Mouse (Mus musculus): Measurements from ENCODE around the gene Acyp1. TPM values are rescaled to one million over a fixed set of nuclear protein-coding genes. Genes with fewer than 3 reads are reported as not detected.
A peak's percentile ranks its signal among the peaks of the same experiment; 100 is the strongest.

The Acyp1 gene
- total RNA-seq, 2 experiments from 2014 or later = 31.1 to 39.0 TPM

GRCm38 (mm10) chr12:85257008-85257639 is 31.1 kb downstream of the Acyp1 start:
- no peak for DNase-seq (ENCODE audit: low spot score in 2 of 2)
- intact Hi-C loops (cut with DNase I) = no loop called here

GRCm38 (mm10) chr12:85256074-85256751 is 32.0 kb downstream of the Acyp1 start:
- DNase-seq (ENCODE audit: low spot score in 2 of 2) = no peak
- intact Hi-C loops (cut with DNase I) = no loop called here

GRCm38 (mm10) chr12:85252083-85252482 is 36.2 kb downstream of the Acyp1 start:
- intact Hi-C loops (cut with DNase I) = no loop called here

GRCm38 (mm10) chr12:85237553-85237952 is 50.7 kb downstream of the Acyp1 start:
- no peak for DNase-seq (ENCODE audit: low spot score in 2 of 2)
- intact Hi-C loops (cut with DNase I) = no loop called here

More at GRCm38 (mm10) chr12:85252083-85252482, 36.2 kb downstream of the Acyp1 start:
- no peak for DNase-seq (ENCODE audit: low spot score in 2 of 2)

- intact Hi-C loops (cut with DNase I) = no loop called here
- DNase-seq (ENCODE audit: low spot score in 2 of 2) = no peak
Measured at GRCm38 (mm10) chr12:85233376-85234358, 54.6 kb downstream of the Acyp1 start.

- DNase-seq (ENCODE audit: low spot score in 2 of 2) = peak in 1 of 2 experiments; percentile 19
- intact Hi-C loops (cut with DNase I) = no loop called here
Measured at GRCm38 (mm10) chr12:85227876-85228599, 60.2 kb downstream of the Acyp1 start.

GRCm38 (mm10) chr12:85227227-85227626 is 61.0 kb downstream of the Acyp1 start:
- DNase-seq (ENCODE audit: low spot score in 2 of 2) = no peak
- intact Hi-C loops (cut with DNase I) = no loop called here

Small RNA genes lying within 50 kb of the gene (microRNA-seq; reads per million reads assigned to microRNA genes)
- gene Mir6938 = not detected

Other genes starting within 250 kb of the Acyp1 start
- 1 to 10 TPM; 1.8 to 2.8 TPM for gene Prox2, start 177.7 kb downstream of the Acyp1 start, total RNA-seq (2021)
- gene Dlst, start 177.6 kb downstream of the Acyp1 start, total RNA-seq (2021) = 100 to 1,000 TPM; 144 to 163 TPM
- 10 to 100 TPM; 35.8 to 39.1 TPM for gene Rps6kl1, start 137.2 kb downstream of the Acyp1 start, total RNA-seq (2021)
- gene Pgf, start 110.6 kb downstream of the Acyp1 start, total RNA-seq (2021) = 1 to 10 TPM; 2.7 to 2.8 TPM
- 10 to 100 TPM; 63.0 to 76.6 TPM for gene Eif2b2, start 69.0 kb downstream of the Acyp1 start, total RNA-seq (2021)
- gene Mlh3, start 17.8 kb downstream of the Acyp1 start, total RNA-seq (2021) = 10 to 100 TPM; 15.5 to 17.5 TPM
- gene Zc2hc1c, start 153 bp upstream of the Acyp1 start, total RNA-seq (2021) = 1 to 10 TPM; 2.3 to 2.5 TPM
- 10 to 100 TPM; 31.0 to 33.7 TPM for gene Nek9, start 50.9 kb upstream of the Acyp1 start, total RNA-seq (2021)
- 100 to 1,000 TPM; 150 to 154 TPM for gene Tmed10, start 86.4 kb upstream of the Acyp1 start, total RNA-seq (2021)
- gene Fos, start 185.5 kb upstream of the Acyp1 start, total RNA-seq (2021) = 10 to 100 TPM; 21.9 to 74.3 TPM

Data from left cerebral cortex, postnatal 36 days (tissue).